Mouse (Mus musculus): ENCODE results near the gene 1700003F12Rik.

GRCm38 (mm10) chr2:154508450-154508849 is 38.4 kb upstream of the 1700003F12Rik start:
- TF ChIP-seq CTCF (IDR thresholded peaks at IDR 0.05; ENCODE audit: borderline replicate concordance, control insufficient read depth, extremely low read depth, insufficient read depth, low read length, poor library complexity) (no peak), POLR2A (IDR thresholded peaks at IDR 0.05; ENCODE audit: control insufficient read depth, extremely low read depth, insufficient read depth, low read length, poor library complexity) (no peak)
